Mouse (Mus musculus) neutrophil, adult 5-6 weeks (primary cell): ENCODE data around the gene Dock9. TPM values are rescaled to one million over a fixed set of nuclear protein-coding genes. Genes with fewer than 3 reads are reported as not detected.
A peak's percentile ranks its signal among the peaks of the same experiment; 100 is the strongest.
"Not testable (repeated sequence)": the region's sequence is repeated elsewhere in the genome, so short reads cannot be mapped to it uniquely, and the experiment has no call there.

Experiments
- ATAC-seq: fragments of 151-379, 151-347 bp; 2 replicates; pipeline ENCODE4 v1.8.0; 2017; ENCODE audit warnings: mild to moderate bottlenecking, moderate TSS enrichment; ENCODE audit not compliant: insufficient number of reproducible peaks, poor library complexity, low FRiP score, severe bottlenecking; ENCODE audit errors: extremely low read depth
- total RNA-seq: library from RNA; stranded (forward); fragments of 200-1000 nt; gene quantifications from 2 replicates; pipeline ENCODE4 v1.2.3, GENCODE M21; 2017

Gene Dock9
- total RNA-seq, 1 experiment from 2014 or later: 21.2 TPM

GRCm38 (mm10) chr14:121749606-121750005 lies 48.0 kb downstream of the Dock9 start:
- no peak for ATAC-seq

- no peak for ATAC-seq
These were observed 48.6 kb downstream of the Dock9 start for GRCm38 (mm10) chr14:121749084-121749483.

DNA sequence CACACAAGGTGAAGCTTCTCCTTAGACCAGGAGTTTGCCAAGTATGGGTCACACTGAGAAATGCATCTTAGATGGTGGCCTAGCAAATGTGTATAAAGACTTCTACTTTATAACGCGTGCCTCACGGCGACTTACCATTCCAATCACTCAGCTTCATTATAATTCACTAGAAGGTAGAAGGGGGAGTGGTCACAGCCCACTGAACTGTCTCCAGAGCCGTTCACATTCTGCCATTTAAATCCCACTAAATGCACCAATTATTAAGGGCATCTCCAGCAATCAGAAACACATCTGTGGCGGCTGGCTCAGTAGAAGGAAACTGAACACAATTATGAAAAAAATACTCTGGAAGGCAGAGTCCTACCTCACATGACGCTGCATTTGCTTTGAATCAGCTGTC lies 50.3 kb downstream of the Dock9 start:
- no peak for ATAC-seq

DNA sequence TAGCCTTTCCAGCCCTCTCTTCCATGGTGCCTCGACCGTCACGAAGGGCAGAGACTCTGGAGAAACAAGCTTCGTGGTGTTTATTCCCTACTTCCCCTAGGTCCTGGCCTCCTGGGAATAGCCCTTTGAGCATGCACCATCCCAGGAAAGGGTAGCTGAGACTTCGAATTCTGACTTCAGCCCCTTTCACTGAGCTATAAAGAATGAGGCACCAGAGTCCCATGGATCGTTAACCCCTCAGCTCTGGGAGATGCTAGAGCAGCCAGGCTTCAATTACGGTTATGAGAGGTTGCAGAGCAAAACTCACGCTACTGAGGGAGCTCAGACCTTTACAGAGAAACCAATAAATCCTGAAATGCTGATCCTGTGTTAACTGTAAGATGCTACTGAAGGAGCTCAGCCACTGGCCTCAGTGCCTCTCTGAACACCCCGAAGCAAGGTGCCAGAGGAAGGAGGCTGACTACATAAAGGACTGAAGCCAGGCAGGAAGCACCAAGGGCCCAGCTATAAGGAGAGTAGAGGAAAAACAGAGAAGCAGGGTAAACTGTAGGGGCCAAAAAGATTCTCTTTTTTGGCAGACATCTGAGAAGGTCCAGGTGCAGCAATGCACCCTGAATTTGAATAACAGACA lies 53.7 kb downstream of the Dock9 start:
- ATAC-seq: no peak

- ATAC-seq: no peak
These were observed 58.9 kb downstream of the Dock9 start for GRCm38 (mm10) chr14:121738431-121739403.

GRCm38 (mm10) chr14:121737277-121737676 lies 60.4 kb downstream of the Dock9 start:
- no peak for ATAC-seq

GRCm38 (mm10) chr14:121735678-121736077 lies 62.0 kb downstream of the Dock9 start:
- no peak for ATAC-seq

DNA sequence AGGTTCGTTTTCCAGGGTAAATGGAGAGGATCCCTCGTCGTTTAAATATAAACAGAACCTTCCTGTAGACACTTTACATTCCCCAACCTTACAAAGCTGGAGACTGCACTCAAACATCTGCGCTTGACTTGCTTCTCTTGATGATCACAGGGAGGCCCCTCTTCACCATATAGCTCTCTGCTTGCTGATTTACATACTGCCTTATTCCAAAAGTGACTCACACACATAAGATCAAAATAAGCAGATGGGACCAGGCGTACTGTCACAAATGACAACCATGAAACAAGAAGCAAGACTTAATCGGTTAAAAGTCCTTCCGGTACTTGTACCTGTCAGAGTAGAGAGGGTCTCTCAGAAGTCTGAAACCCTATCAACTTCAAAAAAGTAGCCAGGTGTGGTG lies 63.4 kb downstream of the Dock9 start:
- no peak for ATAC-seq

DNA sequence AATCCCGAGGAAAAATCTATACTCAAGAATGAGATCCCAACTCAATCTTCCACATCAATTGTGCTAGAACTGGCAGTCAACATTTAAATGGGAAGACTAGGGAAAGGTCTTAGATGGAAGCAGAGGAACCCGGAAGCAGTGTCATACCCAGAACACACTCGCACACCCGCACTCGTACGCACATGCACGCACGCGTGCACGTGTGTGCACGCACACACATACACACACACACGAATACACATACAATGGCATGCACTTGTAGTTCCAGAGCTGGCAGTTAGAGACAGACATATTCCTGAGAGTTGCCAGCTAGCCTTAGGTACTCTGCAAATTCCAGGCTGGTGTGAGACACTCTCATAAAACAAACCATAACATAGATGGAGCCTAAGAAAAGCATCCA lies 63.9 kb downstream of the Dock9 start:
- no peak for ATAC-seq

DNA sequence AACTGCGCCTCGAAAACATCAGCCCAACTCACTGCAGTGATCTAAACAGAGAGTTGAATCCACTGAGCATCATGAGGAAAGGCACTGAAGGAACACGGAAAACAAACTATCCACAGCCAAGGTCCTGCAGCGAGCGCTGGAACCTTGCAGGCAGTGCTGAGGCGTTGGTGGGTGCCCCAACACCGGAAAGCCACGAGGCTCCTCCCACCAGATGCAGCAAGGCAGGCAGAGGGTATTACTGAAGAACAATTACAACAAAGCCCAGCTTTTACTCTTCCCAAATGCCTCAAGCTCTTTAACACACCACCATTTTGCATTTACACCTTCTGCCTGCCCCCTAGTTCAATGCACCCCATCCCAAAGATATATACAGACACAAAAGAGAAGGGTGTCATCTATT lies 65.4 kb downstream of the Dock9 start:
- no peak for ATAC-seq

- ATAC-seq: peak; percentile 85
These were observed 65.9 kb downstream of the Dock9 start for GRCm38 (mm10) chr14:121731688-121732168.

DNA sequence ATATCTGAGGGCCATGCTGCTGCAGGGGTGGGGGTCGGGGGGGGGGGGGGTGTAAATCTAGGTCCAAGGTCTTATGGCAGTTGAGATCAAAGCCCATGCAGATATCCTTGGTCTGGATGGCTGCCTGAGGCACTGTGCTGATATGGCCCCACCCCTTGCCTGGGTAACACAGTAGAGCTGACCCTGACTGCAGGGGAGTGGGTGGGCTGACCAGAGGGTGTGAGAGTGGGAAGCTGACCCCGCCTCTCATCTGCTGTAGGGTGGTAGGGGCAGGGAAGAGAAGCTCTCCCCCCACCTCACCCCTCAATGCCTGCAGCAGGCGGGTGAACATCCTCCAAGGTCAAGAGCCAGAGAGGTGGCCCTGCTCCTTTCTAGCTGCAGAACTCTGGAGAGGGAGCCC lies 66.7 kb downstream of the Dock9 start:
- ATAC-seq: no peak

- ATAC-seq: peak; percentile 43
These were observed 69.6 kb downstream of the Dock9 start for GRCm38 (mm10) chr14:121727996-121728395.

GRCm38 (mm10) chr14:121724501-121724900 lies 73.1 kb downstream of the Dock9 start:
- no peak for ATAC-seq

DNA sequence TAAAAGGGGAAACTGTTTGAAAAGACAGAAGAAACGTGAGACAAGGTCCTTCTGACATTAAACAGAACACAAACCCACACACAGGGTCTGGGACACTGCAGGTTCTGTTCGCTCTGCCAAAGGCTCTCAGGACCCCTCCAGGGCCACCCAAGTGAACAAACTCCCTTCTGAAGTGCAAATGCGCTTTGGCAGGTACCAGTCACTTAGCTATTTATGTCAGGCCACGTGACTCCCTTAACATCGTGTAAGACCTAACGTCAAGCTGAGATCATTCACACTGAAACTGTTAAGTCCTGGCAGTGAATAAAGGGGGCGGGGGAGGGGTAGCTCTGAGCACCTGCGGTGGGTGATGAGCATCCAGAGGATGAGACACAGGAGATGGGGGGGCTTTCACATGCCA lies 74.9 kb downstream of the Dock9 start:
- ATAC-seq: no peak

- ATAC-seq: no peak
These were observed 76.2 kb downstream of the Dock9 start for GRCm38 (mm10) chr14:121721431-121721830.

DNA sequence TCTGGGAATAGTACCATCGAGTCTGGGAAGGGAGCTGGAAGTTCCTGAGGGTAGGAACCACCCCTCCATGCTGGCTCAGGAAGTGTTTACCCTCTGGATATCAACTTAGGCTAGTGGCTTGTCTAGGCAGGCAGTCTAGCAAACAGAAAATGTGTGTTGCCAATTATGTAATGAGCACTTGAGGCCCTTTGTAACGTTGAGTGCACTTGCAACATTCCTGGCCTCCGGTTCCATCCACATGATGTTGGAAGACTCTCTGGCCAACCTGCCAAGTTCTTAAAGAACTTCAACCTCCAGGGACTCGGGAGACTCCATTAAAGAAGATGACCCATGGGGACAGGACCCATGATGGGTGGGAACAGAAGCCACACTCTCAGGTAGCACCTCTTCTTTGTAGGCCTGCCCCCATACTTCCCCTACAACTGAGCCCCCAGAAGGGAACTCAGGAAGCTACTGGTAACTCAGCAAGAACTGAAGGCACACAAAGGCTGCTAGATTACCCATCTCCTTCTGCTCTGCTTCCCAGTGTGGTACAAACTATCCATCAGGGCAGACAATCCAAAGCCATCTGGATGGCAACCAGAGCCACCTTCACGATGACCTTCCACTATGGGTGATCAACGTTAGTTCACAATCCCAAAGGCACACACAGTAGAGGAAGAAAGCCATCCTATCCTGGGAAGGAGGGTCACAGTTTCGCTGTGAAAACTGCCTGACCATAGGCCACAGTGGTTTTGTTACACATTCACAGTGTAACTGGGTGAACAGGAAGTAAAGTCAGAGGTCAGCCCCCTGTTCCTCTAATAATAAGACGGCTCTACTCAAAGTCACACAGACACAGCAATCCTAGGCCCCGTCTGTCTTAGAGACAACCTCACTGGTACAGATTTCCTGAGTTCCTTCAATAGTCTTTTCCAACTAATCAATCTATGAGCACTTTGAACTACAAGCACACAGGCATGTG lies 77.7 kb downstream of the Dock9 start:
- ATAC-seq: no peak

DNA sequence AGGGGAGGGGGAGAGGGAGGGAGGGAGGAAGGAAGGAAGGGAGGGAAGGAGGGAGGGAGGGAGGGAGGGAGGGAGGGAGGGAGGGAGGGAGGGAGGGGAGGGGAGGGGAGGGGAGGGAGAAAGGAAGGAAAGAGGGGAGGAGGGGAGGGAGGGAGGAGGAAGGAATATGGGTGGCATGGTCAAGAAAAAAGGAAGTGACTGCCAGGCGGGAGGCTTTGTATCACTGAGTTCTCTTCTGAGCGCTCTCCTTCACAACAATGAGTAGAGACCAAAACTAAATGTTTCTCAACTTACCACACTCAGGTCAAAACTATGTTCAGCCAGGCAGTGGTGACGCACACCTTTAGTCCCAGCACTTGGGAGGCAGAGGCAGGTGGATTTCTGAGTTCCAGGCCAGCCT lies 82.8 kb downstream of the Dock9 start:
- ATAC-seq: not testable (repeated sequence)

DNA sequence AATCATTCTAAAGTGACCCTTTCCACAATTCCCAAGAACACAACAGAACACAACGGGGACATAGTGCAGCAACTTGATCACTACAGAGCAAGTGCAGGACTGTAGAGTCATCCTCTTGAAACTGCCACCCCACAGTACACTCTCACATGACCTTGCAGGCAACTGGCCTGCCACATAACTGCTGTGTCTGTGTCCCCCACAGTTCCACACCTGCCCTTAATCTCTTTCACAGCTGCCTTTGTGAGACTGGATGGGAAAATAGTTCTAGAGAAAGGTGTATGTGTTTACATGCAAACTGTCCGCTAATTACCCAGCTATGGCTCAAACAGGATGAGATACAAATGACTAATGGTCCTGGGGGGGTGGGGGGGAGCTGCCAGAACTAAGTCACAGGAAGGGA lies 83.4 kb downstream of the Dock9 start:
- no peak for ATAC-seq
